Mouse (Mus musculus) kidney, embryonic 15.5 days (tissue): ENCODE data around the gene Clpx. TPM values are rescaled to one million over a fixed set of nuclear protein-coding genes. Genes with fewer than 3 reads are reported as not detected.

Source experiments
- polyA plus RNA-seq: library from polyadenylated mRNA; unstranded; fragments of >200 nt; fragmentation: Nextera tagmentation; extraction: Ambion mirVana; gene quantifications from 2 replicates; pipeline ENCODE4 v1.2.1, GENCODE M21; 2015

Clpx gene
- polyA plus RNA-seq, 1 experiment from 2014 or later = 50.6 TPM

Other genes starting within 250 kb of the Clpx start
- 11.8 and 13.5 TPM in 2 replicates for gene Igdcc4, start 192.8 kb upstream of the Clpx start, polyA plus RNA-seq
- 3.5 and 4.2 TPM in 2 replicates for gene Igdcc3, start 153.1 kb upstream of the Clpx start, polyA plus RNA-seq
- 7.9 and 8.1 TPM in 2 replicates for gene Parp16, start 98.9 kb upstream of the Clpx start, polyA plus RNA-seq
- gene Cilp, start 29.1 kb upstream of the Clpx start, polyA plus RNA-seq = 0.66 and 1.1 TPM in 2 replicates
- 9.2 and 9.8 TPM in 2 replicates for gene Pdcd7, start 51.8 kb downstream of the Clpx start, polyA plus RNA-seq
- gene Ubap1l, start 66.8 kb downstream of the Clpx start, polyA plus RNA-seq = 0.14 and 0.31 TPM in 2 replicates
- 2.2 TPM in 2 replicates for gene Kbtbd13, start 97.4 kb downstream of the Clpx start, polyA plus RNA-seq
- gene Rasl12, start 104.2 kb downstream of the Clpx start, polyA plus RNA-seq = 13.4 and 16.1 TPM in 2 replicates
- gene Slc51b, start 128.7 kb downstream of the Clpx start, polyA plus RNA-seq = 3.1 and 4.3 TPM in 2 replicates
- 21.1 and 25.3 TPM in 2 replicates for gene Mtfmt, start 141.5 kb downstream of the Clpx start, polyA plus RNA-seq
- 111 and 126 TPM in 2 replicates for gene Spg21, start 166.7 kb downstream of the Clpx start, polyA plus RNA-seq
- gene Ankdd1a, start 225.9 kb downstream of the Clpx start, polyA plus RNA-seq = not detected in 2 replicates